Mouse (Mus musculus): ENCODE results near the gene Olfr279. TPM values are rescaled to one million over a fixed set of nuclear protein-coding genes. Genes with fewer than 3 reads are reported as not detected.

Gene Olfr279
- polyA plus RNA-seq, 1 experiment = not detected

DNA sequence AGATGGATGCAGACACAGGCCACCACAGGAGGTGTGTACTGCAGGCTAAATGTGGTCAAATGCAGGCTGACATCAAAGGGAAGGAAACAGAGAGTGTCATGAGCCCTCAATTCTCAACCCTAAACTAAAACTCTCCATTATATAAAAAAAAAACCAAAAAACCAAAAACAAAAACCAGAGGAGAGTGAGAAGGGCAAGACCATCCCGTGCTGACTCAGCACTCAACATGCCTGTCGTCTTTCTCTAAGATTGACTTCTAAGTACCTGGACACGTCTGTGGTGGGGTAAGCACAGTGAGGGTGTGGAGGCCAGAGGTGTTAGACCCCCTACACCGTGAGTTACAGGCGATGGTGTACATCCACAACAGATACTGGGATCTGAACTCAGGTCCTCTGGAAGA, 54.6 kb downstream of the Olfr279 start:
- TF ChIP-seq POLR2A (IDR thresholded peaks at IDR 0.05; ENCODE audit: borderline replicate concordance, control insufficient read depth, low read depth, low read length) = no peak
- no peak for TF ChIP-seq CTCF (IDR thresholded peaks at IDR 0.05; ENCODE audit: control insufficient read depth, insufficient read depth, low read length)
- Histone ChIP-seq H3K4me1 (ENCODE audit: control insufficient read depth, insufficient read depth, low read length) (no peaks in the 10 kb centered on the region), H3K4me3 (replicated peaks; ENCODE audit: control insufficient read depth, low read depth, low read length) (no peak overlapping the region), H3K27ac (ENCODE audit: control insufficient read depth, insufficient read depth, low read depth, low read length, poor library complexity) (no peak overlapping the region)
- WGBS = 89% methylated on average over 5 of the region's 5 CpGs

Other genes starting within 250 kb of the Olfr279 start
- not detected in 2 replicates for gene H1fnt, start 235.1 kb upstream of the Olfr279 start, polyA plus RNA-seq (2011; ENCODE audit: insufficient read depth, insufficient read length, low replicate concordance, missing spikeins)
- not detected in 2 replicates for gene Zfp641, start 196.2 kb upstream of the Olfr279 start, polyA plus RNA-seq (2011; ENCODE audit: insufficient read depth, insufficient read length, low replicate concordance, missing spikeins)
- gene Olfr285, start 175.0 kb upstream of the Olfr279 start, polyA plus RNA-seq (2011; ENCODE audit: insufficient read depth, insufficient read length, low replicate concordance, missing spikeins) = not detected in 2 replicates
- not detected in 2 replicates for gene Olfr284, start 151.4 kb upstream of the Olfr279 start, polyA plus RNA-seq (2011; ENCODE audit: insufficient read depth, insufficient read length, low replicate concordance, missing spikeins)
- gene Olfr283, start 111.5 kb upstream of the Olfr279 start, polyA plus RNA-seq (2011; ENCODE audit: insufficient read depth, insufficient read length, low replicate concordance, missing spikeins) = not detected in 2 replicates
- not detected in 2 replicates for gene Olfr282, start 61.2 kb upstream of the Olfr279 start, polyA plus RNA-seq (2011; ENCODE audit: insufficient read depth, insufficient read length, low replicate concordance, missing spikeins)
- gene Olfr281, start 39.8 kb upstream of the Olfr279 start, polyA plus RNA-seq (2011; ENCODE audit: insufficient read depth, insufficient read length, low replicate concordance, missing spikeins) = 0.22 TPM in 1 of 2 replicates, not detected in the other
- gene OR5BS1P, start 22.5 kb upstream of the Olfr279 start, polyA plus RNA-seq (2011; ENCODE audit: insufficient read depth, insufficient read length, low replicate concordance, missing spikeins) = not detected in 2 replicates
- not detected in 2 replicates for gene Lalba, start 9.7 kb upstream of the Olfr279 start, polyA plus RNA-seq (2011; ENCODE audit: insufficient read depth, insufficient read length, low replicate concordance, missing spikeins)
- gene Kansl2, start 41.9 kb downstream of the Olfr279 start, polyA plus RNA-seq (2011; ENCODE audit: insufficient read depth, insufficient read length, low replicate concordance, missing spikeins) = 39.2 and 52.3 TPM in 2 replicates
- gene Ccnt1, start 78.5 kb downstream of the Olfr279 start, polyA plus RNA-seq (2011; ENCODE audit: insufficient read depth, insufficient read length, low replicate concordance, missing spikeins) = 18.5 and 31.3 TPM in 2 replicates
- gene 4930415O20Rik, start 78.6 kb downstream of the Olfr279 start, polyA plus RNA-seq (2011; ENCODE audit: insufficient read depth, insufficient read length, low replicate concordance, missing spikeins) = not detected in 2 replicates
- 45.8 and 65.2 TPM in 2 replicates for gene Adcy6, start 117.7 kb downstream of the Olfr279 start, polyA plus RNA-seq (2011; ENCODE audit: insufficient read depth, insufficient read length, low replicate concordance, missing spikeins)
- gene Cacnb3, start 138.4 kb downstream of the Olfr279 start, polyA plus RNA-seq (2011; ENCODE audit: insufficient read depth, insufficient read length, low replicate concordance, missing spikeins) = 0.70 and 1.8 TPM in 2 replicates
- gene Ddx23, start 170.5 kb downstream of the Olfr279 start, polyA plus RNA-seq (2011; ENCODE audit: insufficient read depth, insufficient read length, low replicate concordance, missing spikeins) = 52.3 and 81.0 TPM in 2 replicates
- gene Rnd1, start 185.1 kb downstream of the Olfr279 start, polyA plus RNA-seq (2011; ENCODE audit: insufficient read depth, insufficient read length, low replicate concordance, missing spikeins) = 1.8 and 2.3 TPM in 2 replicates
- not detected in 2 replicates for gene Ccdc65, start 215.8 kb downstream of the Olfr279 start, polyA plus RNA-seq (2011; ENCODE audit: insufficient read depth, insufficient read length, low replicate concordance, missing spikeins)
- 0.74 TPM in 1 of 2 replicates, not detected in the other for gene Fkbp11, start 235.8 kb downstream of the Olfr279 start, polyA plus RNA-seq (2011; ENCODE audit: insufficient read depth, insufficient read length, low replicate concordance, missing spikeins)